Mouse (Mus musculus) heart, adult 2 months (tissue): ENCODE results near the gene Fhit. TPM values are rescaled to one million over a fixed set of nuclear protein-coding genes. Genes with fewer than 3 reads are reported as not detected.

Source experiments
- DNase-seq, 2 experiments: peaks; one replicate each; pipeline ENCODE4 v3.0.0; 2021
- H3K27ac ChIP-seq: fragments of 200-600 bp; 2 replicates; pipeline ENCODE4 v1.8.1; 2022
- H3K27me3 ChIP-seq: fragments of 200-500 bp; 2 replicates; pipeline ENCODE4 v1.6.1; 2012; ENCODE audit warnings: mild to moderate bottlenecking, low read length, inconsistent platforms, mixed read lengths; ENCODE audit not compliant: control insufficient read depth, insufficient read depth
- H3K36me3 ChIP-seq: fragments of 200-500 bp; 2 replicates; pipeline ENCODE4 v1.6.1; 2012; ENCODE audit warnings: low read length, inconsistent platforms; ENCODE audit not compliant: control insufficient read depth, insufficient read depth
- H3K4me1 ChIP-seq: fragments of 200-500 bp; 2 replicates; pipeline ENCODE4 v1.6.1; 2011; ENCODE audit warnings: low read length; ENCODE audit not compliant: control insufficient read depth, insufficient read depth
- H3K4me3 ChIP-seq: fragments of 200-600 bp; 2 replicates; pipeline ENCODE4 v1.8.1; 2022
- H3K79me2 ChIP-seq: fragments of 200-500 bp; replicated peaks from 2 replicates; pipeline ENCODE4 v1.6.1; 2012; ENCODE audit warnings: mild to moderate bottlenecking, inconsistent platforms, low read length, moderate library complexity, mixed read lengths; ENCODE audit not compliant: control insufficient read depth, insufficient read depth
- H3K9ac ChIP-seq: fragments of 200-500 bp; 2 replicates; pipeline ENCODE4 v1.6.1; 2012; ENCODE audit warnings: low read depth, mild to moderate bottlenecking, control low read depth, inconsistent platforms, low read length, mixed read lengths
- CTCF ChIP-seq: fragments of 200-600 bp; IDR thresholded peaks from 2 replicates; pipeline ENCODE4 v1.8.1; 2022; ENCODE audit warnings: antibody characterized with exemption, mild to moderate bottlenecking, moderate library complexity
- EP300 ChIP-seq: fragments of 200-500 bp; IDR thresholded peaks from 2 replicates; pipeline ENCODE4 v1.6.1; 2011; ENCODE audit warnings: low read depth, low read length, control low read depth; ENCODE audit not compliant: insufficient read depth
- POLR2A ChIP-seq: fragments of 200-500 bp; IDR thresholded peaks from 2 replicates; pipeline ENCODE4 v1.6.1; 2011; ENCODE audit warnings: mild to moderate bottlenecking, low read depth, low read length, control low read depth; ENCODE audit not compliant: insufficient read depth
- WGBS: fragments of 180-500 bp; shearing (Covaris S2); methylation state at CpG from one replicate; pipeline ENCODE4 v1.1.7; 2018; 5-methylcytosine and 5-hydroxymethylcytosine counted together
- intact Hi-C: fragments of 180-260 bp; cut with DNase I; formaldehyde crosslinking; loops from one replicate; pipeline ENCODE4 v1.15.1; 2025
- polyA plus RNA-seq: library from polyadenylated mRNA; depleted of rRNA; stranded (reverse); fragments of >200 nt; gene quantifications from 2 replicates; pipeline ENCODE4 v1.2.3, GENCODE M21; 2012
- total RNA-seq, 2 experiments: library from RNA; stranded (reverse); gene quantifications; 2 replicates each; pipeline ENCODE4 v1.2.3; 2021

The Fhit gene
- total and polyA plus RNA-seq, 3 experiments, result 1.7 to 2.3 (median 1.7) TPM

DNA sequence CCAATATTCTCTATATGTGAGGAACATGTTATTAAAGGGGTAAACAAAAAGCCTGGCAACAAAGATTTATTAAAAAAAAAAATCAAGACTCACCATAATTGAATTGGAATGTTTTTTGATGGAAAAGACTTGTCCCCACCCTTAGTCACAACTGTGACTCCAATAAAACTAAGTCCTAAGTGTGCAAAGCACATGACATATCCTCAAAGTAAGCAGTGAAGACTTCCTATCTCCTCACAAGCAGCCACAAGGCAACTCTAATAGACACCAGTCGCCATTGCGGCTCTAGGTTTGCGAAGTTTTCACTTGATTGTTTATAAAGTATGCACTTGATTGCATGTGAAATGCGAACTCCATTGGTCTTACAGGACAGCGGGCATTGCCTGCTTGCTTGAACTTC, 956.1 kb downstream of the Fhit start:
- Histone ChIP-seq H3K4me1 (no peaks in the 10 kb centered on the region), H3K4me3 (no peak overlapping the region), H3K36me3 (no peaks in the 10 kb centered on the region), H3K27me3 (no peaks in the 10 kb centered on the region), H3K27ac (no peak overlapping the region), H3K79me2 (no peaks in the 10 kb centered on the region), H3K9ac (no peak overlapping the region)
- intact Hi-C loops, result no loop called here
- 93% methylated on average over 5 of the region's 5 CpGs for WGBS
- no peak for DNase-seq
- no peak for TF ChIP-seq POLR2A
- no peak for TF ChIP-seq CTCF
- no peak for TF ChIP-seq EP300

DNA sequence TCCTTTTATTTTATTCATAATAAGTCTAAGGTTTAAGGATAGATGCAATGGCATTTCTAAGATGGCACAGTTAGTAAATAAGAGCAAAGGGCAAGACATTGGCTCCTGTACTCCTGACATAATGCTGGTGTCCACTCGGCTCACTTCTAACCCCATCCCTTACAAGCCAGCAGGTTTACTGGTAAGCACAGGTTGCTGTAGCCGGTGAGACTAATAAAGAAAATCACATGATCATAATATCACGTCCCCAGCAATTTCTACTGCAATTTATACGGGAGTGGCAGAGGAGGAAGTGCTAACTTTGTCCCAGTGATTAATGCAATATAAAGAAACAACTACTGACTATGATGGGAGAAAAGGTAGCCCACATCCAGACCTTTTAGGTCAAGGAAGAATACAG, 956.5 kb downstream of the Fhit start:
- Histone ChIP-seq H3K27ac (no peak overlapping the region), H3K27me3 (no peaks in the 10 kb centered on the region), H3K4me3 (no peak overlapping the region), H3K36me3 (no peaks in the 10 kb centered on the region), H3K79me2 (no peaks in the 10 kb centered on the region), H3K4me1 (no peaks in the 10 kb centered on the region), H3K9ac (no peak overlapping the region)
- 76% methylated on average over 4 of the region's 4 CpGs for WGBS
- DNase-seq, result no peak
- intact Hi-C loops, result no loop called here
- TF ChIP-seq CTCF (no peak), POLR2A (no peak), EP300 (no peak)

DNA sequence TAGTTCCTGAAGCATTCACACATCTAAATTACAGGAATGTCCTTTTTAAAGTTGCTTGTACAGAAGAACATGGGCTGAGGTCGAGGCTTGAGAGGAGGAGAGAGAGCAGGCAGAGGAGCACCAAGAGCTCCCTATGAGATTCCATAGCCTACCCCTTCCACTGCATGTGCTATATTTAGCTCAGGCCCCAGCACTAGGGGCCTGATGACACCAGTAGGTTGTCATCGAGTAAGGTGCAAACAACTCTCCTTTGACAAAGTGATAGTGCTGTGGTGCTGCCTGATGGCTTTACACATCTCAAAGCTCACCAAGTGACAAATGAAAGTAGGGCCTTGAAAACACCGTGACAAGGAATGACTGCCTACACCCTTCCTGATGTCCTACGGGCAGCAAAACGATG, 967.7 kb downstream of the Fhit start:
- DNase-seq, result peak in 1 of 2 experiments; percentile 12
- H3K36me3 ChIP-seq, result no peaks in the 10 kb centered on the region
- intact Hi-C loops, result no loop called here
- no peaks in the 10 kb centered on the region for H3K79me2 ChIP-seq
- H3K4me1 ChIP-seq, result no peaks in the 10 kb centered on the region
- no peak overlapping the region for H3K9ac ChIP-seq
- no peak overlapping the region for H3K4me3 ChIP-seq
- WGBS, result 39% methylated on average over 5 of the region's 5 CpGs
- no peak overlapping the region for H3K27ac ChIP-seq
- TF ChIP-seq POLR2A (no peak), CTCF (no peak), EP300 (no peak)
- no peaks in the 10 kb centered on the region for H3K27me3 ChIP-seq

DNA sequence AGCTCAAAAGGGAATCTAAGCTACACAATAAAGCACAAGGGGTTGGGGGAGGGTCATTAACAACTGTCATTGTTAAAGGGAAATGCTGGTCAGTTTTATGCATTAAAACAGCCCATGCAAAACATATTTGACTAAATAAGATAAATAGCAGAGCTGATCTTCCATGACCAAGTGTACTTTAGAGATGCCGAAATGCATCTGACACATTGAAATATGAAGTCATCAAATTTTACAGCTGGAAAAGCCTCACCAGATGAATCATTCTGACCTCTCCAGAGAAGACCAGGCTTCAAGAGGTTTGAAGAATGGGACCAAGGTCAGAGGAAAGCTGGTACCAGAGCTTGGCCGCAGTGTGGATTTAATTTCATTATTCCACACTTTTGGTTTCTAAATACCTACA, 990.1 kb downstream of the Fhit start:
- Histone ChIP-seq H3K4me1 (no peaks in the 10 kb centered on the region), H3K4me3 (no peak overlapping the region), H3K27ac (no peak overlapping the region), H3K36me3 (no peaks in the 10 kb centered on the region), H3K79me2 (no peaks in the 10 kb centered on the region), H3K9ac (no peak overlapping the region), H3K27me3 (no peaks in the 10 kb centered on the region)
- DNase-seq, result no peak
- TF ChIP-seq EP300 (no peak), POLR2A (no peak), CTCF (no peak)
- WGBS, result 88% methylated on average over 2 of the region's 2 CpGs
- intact Hi-C loops, result no loop called here

DNA sequence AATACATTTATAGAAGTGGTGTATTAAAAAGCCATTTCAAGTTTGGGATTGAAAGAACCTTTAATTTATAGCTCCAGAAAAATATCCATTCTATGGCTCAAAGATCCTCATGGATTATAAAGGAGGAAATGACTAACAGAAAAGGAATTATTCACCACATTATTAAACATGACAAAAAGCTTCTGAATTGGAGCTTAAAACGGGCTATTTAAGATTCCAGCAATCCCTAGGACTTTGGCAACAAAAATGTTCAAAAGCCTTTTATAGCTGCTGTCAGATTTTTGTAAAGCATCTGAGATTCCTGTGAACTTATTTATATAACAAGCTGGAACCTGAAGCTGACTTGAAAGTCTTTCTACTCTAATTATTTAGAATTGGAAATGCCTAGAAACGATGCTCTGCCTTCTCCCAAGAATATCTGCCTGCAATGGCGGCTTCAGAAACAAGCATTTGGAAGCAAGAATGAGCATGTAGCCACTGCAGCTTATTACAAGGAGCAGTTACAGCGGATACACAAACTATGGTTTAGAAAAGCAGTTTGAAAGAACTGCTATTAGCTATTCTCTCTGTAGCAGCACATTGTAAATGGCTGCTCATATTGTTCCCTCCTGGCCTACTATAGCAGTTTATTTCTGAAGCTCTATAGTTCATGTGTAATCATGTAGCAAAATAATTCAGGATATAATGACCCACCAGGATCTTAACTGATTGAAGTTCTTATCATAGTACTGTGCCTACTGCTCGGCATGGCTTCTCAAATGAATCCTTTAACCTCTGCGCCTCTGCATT, 995.0 kb downstream of the Fhit start:
- H3K36me3 ChIP-seq, result no peaks in the 10 kb centered on the region
- intact Hi-C loops, result no loop called here
- no peak for TF ChIP-seq POLR2A
- no peak for TF ChIP-seq CTCF
- no peak for TF ChIP-seq EP300
- no peak overlapping the region for H3K9ac ChIP-seq
- H3K4me1 ChIP-seq, result no peaks in the 10 kb centered on the region
- DNase-seq, result no peak
- H3K27me3 ChIP-seq, result no peaks in the 10 kb centered on the region
- H3K4me3 ChIP-seq, result no peak overlapping the region
- no peak overlapping the region for H3K27ac ChIP-seq
- no peaks in the 10 kb centered on the region for H3K79me2 ChIP-seq
- WGBS, result 67% methylated on average over 6 of the region's 6 CpGs

DNA sequence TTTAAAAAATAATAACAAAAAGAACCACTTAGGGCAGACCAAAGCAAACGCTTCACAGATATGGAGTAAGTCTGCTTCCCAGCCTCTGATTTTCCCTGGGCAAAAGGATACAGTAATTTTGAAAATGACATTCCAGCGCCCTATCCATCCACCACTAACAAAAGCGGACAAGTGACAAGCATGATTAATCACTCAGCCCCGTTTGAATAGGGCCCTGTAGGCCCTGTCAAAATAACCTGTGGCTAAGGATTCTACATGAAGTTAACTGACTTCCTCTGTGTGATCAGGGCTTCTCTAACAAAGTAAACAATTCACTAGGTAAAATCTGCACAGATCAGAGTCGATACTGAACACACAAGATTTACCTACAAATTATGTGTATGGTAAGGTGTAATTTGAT, 1012.0 kb downstream of the Fhit start:
- H3K27me3 ChIP-seq, result no peaks in the 10 kb centered on the region
- DNase-seq, result no peak
- no peaks in the 10 kb centered on the region for H3K4me1 ChIP-seq
- intact Hi-C loops, result no loop called here
- no peak for TF ChIP-seq EP300
- TF ChIP-seq CTCF, result no peak
- TF ChIP-seq POLR2A, result no peak
- H3K27ac ChIP-seq, result no peak overlapping the region
- 63% methylated on average over 5 of the region's 5 CpGs for WGBS
- no peaks in the 10 kb centered on the region for H3K36me3 ChIP-seq
- H3K9ac ChIP-seq, result no peak overlapping the region
- H3K79me2 ChIP-seq, result no peaks in the 10 kb centered on the region
- no peak overlapping the region for H3K4me3 ChIP-seq
